In the genomic region with DNA sequence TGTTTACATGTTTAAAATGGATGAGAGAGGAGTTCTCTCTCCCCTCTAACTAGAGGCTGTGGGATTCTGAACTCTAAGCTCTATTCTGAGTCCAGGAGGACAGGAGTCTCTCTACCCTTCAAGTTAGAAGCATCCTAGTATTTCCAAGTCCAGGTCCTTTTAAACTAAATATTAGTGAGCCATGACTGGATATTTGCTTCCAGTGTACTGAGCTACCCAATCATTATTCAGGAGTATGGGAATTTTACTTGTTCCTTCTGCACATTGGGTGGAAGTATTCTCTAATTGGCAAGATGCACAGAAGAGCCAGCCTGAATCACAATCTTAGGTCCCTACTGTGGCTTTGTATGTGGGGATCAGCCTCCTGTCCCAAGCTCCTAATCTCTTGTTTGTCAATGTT, we compare ENCODE assay signal across 9 mouse cellular contexts. TPM values are rescaled to one million over a fixed set of nuclear protein-coding genes. Genes with fewer than 3 reads are reported as not detected.
DNase-seq lines count a peak whose midpoint lies in the region; ATAC-seq and TF ChIP-seq lines count a peak whose summit lies in the region.
"Had no signal": no experiment of that assay in that cellular context is flagged by ENCODE, and none has a peak within 500 bp of the region (broad histone marks: within the 10 kb centered on the region; RNA-seq: fewer than 3 reads in every experiment).

No protein-coding gene starts in this region.

- no peaks in the 10 kb centered on the region for H3K36me3 ChIP-seq in heart, postnatal 0 days (replicated peaks; ENCODE audit: control insufficient read depth, insufficient read depth, low read length)
- no peaks in the 10 kb centered on the region for H3K36me3 ChIP-seq in neural tube, embryonic 11.5 days (ENCODE audit: control insufficient read depth, insufficient read depth, low read length)
- no peaks in the 10 kb centered on the region for H3K36me3 ChIP-seq in intestine, embryonic 15.5 days
- no peaks in the 10 kb centered on the region for H3K36me3 ChIP-seq in stomach, embryonic 15.5 days

- no peaks in the 10 kb centered on the region for H3K9me3 ChIP-seq in heart, postnatal 0 days (replicated peaks; ENCODE audit: control insufficient read depth, low read length)
- H3K9me3 ChIP-seq in neural tube, embryonic 11.5 days (ENCODE audit: control insufficient read depth, low read length): no peaks in the 10 kb centered on the region
- no peaks in the 10 kb centered on the region for H3K9me3 ChIP-seq in intestine, embryonic 15.5 days
- no peaks in the 10 kb centered on the region for H3K9me3 ChIP-seq in stomach, embryonic 15.5 days

- H3K4me1 ChIP-seq in heart, postnatal 0 days (ENCODE audit: control insufficient read depth, insufficient read depth): peaks cover 32% of the 10 kb centered on the region
- peaks cover 11% of the 10 kb centered on the region; the same call in 1 of the 2 replicates for H3K4me1 ChIP-seq in neural tube, embryonic 11.5 days (ENCODE audit: control insufficient read depth, insufficient read depth, low read length)
- H3K4me1 ChIP-seq in intestine, embryonic 15.5 days (replicated peaks): no peaks in the 10 kb centered on the region
- H3K4me1 ChIP-seq in stomach, embryonic 15.5 days: peaks cover 19% of the 10 kb centered on the region; the same call in 1 of the 2 replicates

- no peak for TF ChIP-seq EP300 in heart, postnatal 0 days (IDR thresholded peaks at IDR 0.05; ENCODE audit: low read depth)

- no peak for ATAC-seq in heart, postnatal 0 days (ENCODE audit: insufficient read depth, low read depth)
- no peak for ATAC-seq in neural tube, embryonic 11.5 days (ENCODE audit: insufficient read depth, low FRiP score, low TSS enrichment)
- ATAC-seq in intestine, embryonic 15.5 days: no peak
- no peak for ATAC-seq in stomach, embryonic 15.5 days (ENCODE audit: insufficient read depth, low FRiP score, low read depth)
- ATAC-seq in megakaryocyte progenitor cell, adult 5-6 weeks (replicated peaks; ENCODE audit: poor library complexity): no peak

- H3K9ac ChIP-seq in heart, postnatal 0 days (replicated peaks; ENCODE audit: low read depth, low read length): 0 out of 2 replicates have a peak overlapping the region, but pooled peaks have one; percentile 63
- H3K9ac ChIP-seq in neural tube, embryonic 11.5 days (ENCODE audit: low read length): no peak overlapping the region
- no peak overlapping the region for H3K9ac ChIP-seq in intestine, embryonic 15.5 days
- H3K9ac ChIP-seq in stomach, embryonic 15.5 days: no peak overlapping the region

- H3K4me3 ChIP-seq in heart, postnatal 0 days (ENCODE audit: low read depth, low read length): no peak overlapping the region
- H3K4me3 ChIP-seq in neural tube, embryonic 11.5 days (ENCODE audit: low read depth, low read length): no peak overlapping the region
- H3K4me3 ChIP-seq in intestine, embryonic 15.5 days (replicated peaks): peak overlapping the region; percentile 72
- H3K4me3 ChIP-seq in stomach, embryonic 15.5 days (replicated peaks): no peak overlapping the region

- peak overlapping the region; percentile 96; the same call in 1 of the 2 replicates for H3K4me2 ChIP-seq in heart, postnatal 0 days (ENCODE audit: low read depth, low read length)
- peak overlapping the region; percentile 85 for H3K4me2 ChIP-seq in neural tube, embryonic 11.5 days (ENCODE audit: low read depth)
- H3K4me2 ChIP-seq in intestine, embryonic 15.5 days (replicated peaks): peak overlapping the region; percentile 88
- peak overlapping the region; percentile 95; the same call in 1 of the 2 replicates for H3K4me2 ChIP-seq in stomach, embryonic 15.5 days

- DNase-seq in heart, postnatal 0 days (ENCODE audit: low spot score): no peak
- no peak for DNase-seq in heart, adult 11 months
- no peak for DNase-seq in neural tube, embryonic 11.5 days (ENCODE audit: low spot score)
- DNase-seq in neural tube, embryonic 10.5 days (ENCODE audit: extremely low spot score, low spot score): no peak
- DNase-seq in adipocyte (ENCODE audit: low spot score): no peak
- DNase-seq: gastrocnemius, postnatal 10 days had no signal

- TF ChIP-seq CTCF in heart, postnatal 0 days (IDR thresholded peaks at IDR 0.05; ENCODE audit: low read depth): no peak

- no peak overlapping the region for H3K27ac ChIP-seq in heart, postnatal 0 days (ENCODE audit: low read depth)
- no peak overlapping the region for H3K27ac ChIP-seq in neural tube, embryonic 11.5 days (ENCODE audit: low read depth, low read length)
- H3K27ac ChIP-seq in intestine, embryonic 15.5 days: no peak overlapping the region
- no peak overlapping the region for H3K27ac ChIP-seq in stomach, embryonic 15.5 days

- H3K27me3 ChIP-seq in heart, postnatal 0 days (ENCODE audit: control insufficient read depth, insufficient read depth, low read length): no peaks in the 10 kb centered on the region
- H3K27me3 ChIP-seq in neural tube, embryonic 11.5 days (ENCODE audit: control insufficient read depth, insufficient read depth, low read length): no peaks in the 10 kb centered on the region
- no peaks in the 10 kb centered on the region for H3K27me3 ChIP-seq in intestine, embryonic 15.5 days (replicated peaks)
- H3K27me3 ChIP-seq in stomach, embryonic 15.5 days (replicated peaks): no peaks in the 10 kb centered on the region

RNA-seq across cellular contexts. Expression of a gene that starts 2.5 kb away (rescaled TPM):
- total RNA-seq in heart, postnatal 0 days (2014; rRNA removed; ENCODE audit: low replicate concordance): 7.9 and 9.1 TPM in 2 replicates
- polyA plus RNA-seq in heart, postnatal 0 days (2015; fragmentation: Nextera tagmentation; extraction: Ambion mirVana): 4.3 and 4.8 TPM in 2 replicates
- 9.4 and 10.4 TPM in 2 replicates for polyA plus RNA-seq in neural tube, embryonic 11.5 days (2014; fragmentation: Nextera tagmentation; extraction: Ambion mirVana)
- polyA plus RNA-seq in intestine, embryonic 15.5 days (2015; fragmentation: Nextera tagmentation; extraction: Ambion mirVana): 29.8 and 35.4 TPM in 2 replicates
- 18.0 and 19.2 TPM in 2 replicates for polyA plus RNA-seq in stomach, embryonic 15.5 days (2015; fragmentation: Nextera tagmentation; extraction: Ambion mirVana)
- not detected in 2 replicates for total RNA-seq in megakaryocyte progenitor cell, adult 5-6 weeks (2015)
- total RNA-seq in megakaryocyte progenitor cell, adult 5-6 weeks (2017): not detected in 2 replicates
